Mouse (Mus musculus): Measurements from ENCODE around the gene Gm20695. TPM values are rescaled to one million over a fixed set of nuclear protein-coding genes. Genes with fewer than 3 reads are reported as not detected.
A peak's percentile ranks its signal among the peaks of the same experiment; 100 is the strongest.

The Gm20695 gene
- polyA plus RNA-seq, 1 experiment from 2014 or later = 3.9 TPM

- ATAC-seq (no peak), DNase-seq (no peak)
- peaks cover 15% of the 10 kb centered on the region for H3K36me3 ChIP-seq (replicated peaks; ENCODE audit: insufficient read depth, low read length)
- H3K9me3 ChIP-seq (ENCODE audit: low read length) = no peaks in the 10 kb centered on the region
- TF ChIP-seq EP300 (IDR thresholded peaks at IDR 0.05; ENCODE audit: low read depth) (no peak), CTCF (IDR thresholded peaks at IDR 0.05; ENCODE audit: low read depth) (no peak)
- H3K4me2 ChIP-seq (ENCODE audit: low read depth, low read length) = no peak overlapping the region
- no peak overlapping the region for H3K4me3 ChIP-seq (ENCODE audit: low read depth, low read length)
- H3K4me1 ChIP-seq (ENCODE audit: insufficient read depth) = peaks cover 19% of the 10 kb centered on the region
- no peak overlapping the region for H3K27ac ChIP-seq (ENCODE audit: low read depth)
- WGBS (ENCODE audit: insufficient replicate concordance) = 89% methylated on average over 14 of the region's 14 CpGs
- H3K27me3 ChIP-seq (ENCODE audit: insufficient read depth, low read length) = no peaks in the 10 kb centered on the region
- H3K9ac ChIP-seq (replicated peaks) = no peak overlapping the region
These were observed 7.3 kb downstream of the Gm20695 start for GRCm38 (mm10) chr16:3891621-3892295.

GRCm38 (mm10) chr16:3893739-3894138 lies 9.3 kb downstream of the Gm20695 start:
- Histone ChIP-seq H3K36me3 (replicated peaks; ENCODE audit: insufficient read depth, low read length) (peaks cover 29% of the 10 kb centered on the region), H3K9me3 (ENCODE audit: low read length) (no peaks in the 10 kb centered on the region), H3K4me3 (ENCODE audit: low read depth, low read length) (no peak overlapping the region), H3K27ac (ENCODE audit: low read depth) (peak overlapping the region; percentile 88; the same call in 1 of the 2 replicates), H3K9ac (replicated peaks) (no peak overlapping the region), H3K4me2 (ENCODE audit: low read depth, low read length) (peak overlapping the region; percentile 47), H3K27me3 (ENCODE audit: insufficient read depth, low read length) (no peaks in the 10 kb centered on the region), H3K4me1 (ENCODE audit: insufficient read depth) (peaks cover 12% of the 10 kb centered on the region)
- no peak for ATAC-seq
- WGBS (ENCODE audit: insufficient replicate concordance) = 55% methylated on average over 3 of the region's 3 CpGs
- TF ChIP-seq EP300 (IDR thresholded peaks at IDR 0.05; ENCODE audit: low read depth) (no peak), CTCF (IDR thresholded peaks at IDR 0.05; ENCODE audit: low read depth) (no peak)
- DNase-seq = no peak

GRCm38 (mm10) chr16:3895173-3895792 lies 10.8 kb downstream of the Gm20695 start:
- peaks cover 12% of the 10 kb centered on the region for H3K4me1 ChIP-seq (ENCODE audit: insufficient read depth)
- ATAC-seq (peak; percentile 88), DNase-seq (peak; percentile 68)
- whole genome bisulfite sequencing (ENCODE audit: insufficient replicate concordance) = 30% methylated on average over 9 of the region's 9 CpGs
- TF ChIP-seq EP300 (IDR thresholded peaks at IDR 0.05; ENCODE audit: low read depth) (peak; percentile 61; the same call in 1 of the 2 replicates), CTCF (IDR thresholded peaks at IDR 0.05; ENCODE audit: low read depth) (no peak)
- H3K4me2 ChIP-seq (ENCODE audit: low read depth, low read length) = peak overlapping the region; percentile 47
- H3K9ac ChIP-seq (replicated peaks) = peak overlapping the region; percentile 7; the same call in 1 of the 2 replicates
- peak overlapping the region; percentile 8 for H3K4me3 ChIP-seq (ENCODE audit: low read depth, low read length)
- no peaks in the 10 kb centered on the region for H3K9me3 ChIP-seq (ENCODE audit: low read length)
- peaks cover 45% of the 10 kb centered on the region for H3K36me3 ChIP-seq (replicated peaks; ENCODE audit: insufficient read depth, low read length)
- peak overlapping the region; percentile 88 for H3K27ac ChIP-seq (ENCODE audit: low read depth)
- H3K27me3 ChIP-seq (ENCODE audit: insufficient read depth, low read length) = no peaks in the 10 kb centered on the region

- H3K36me3 ChIP-seq (replicated peaks; ENCODE audit: insufficient read depth, low read length) = peaks cover 52% of the 10 kb centered on the region
- DNase-seq (no peak), ATAC-seq (no peak)
- 68% methylated on average over 6 of the region's 6 CpGs for WGBS (ENCODE audit: insufficient replicate concordance)
- no peak overlapping the region for H3K9ac ChIP-seq (replicated peaks)
- H3K4me3 ChIP-seq (ENCODE audit: low read depth, low read length) = no peak overlapping the region
- no peaks in the 10 kb centered on the region for H3K27me3 ChIP-seq (ENCODE audit: insufficient read depth, low read length)
- peak overlapping the region; percentile 88; the same call in 1 of the 2 replicates for H3K27ac ChIP-seq (ENCODE audit: low read depth)
- peaks cover 12% of the 10 kb centered on the region for H3K4me1 ChIP-seq (ENCODE audit: insufficient read depth)
- no peaks in the 10 kb centered on the region for H3K9me3 ChIP-seq (ENCODE audit: low read length)
- TF ChIP-seq EP300 (IDR thresholded peaks at IDR 0.05; ENCODE audit: low read depth) (no peak), CTCF (IDR thresholded peaks at IDR 0.05; ENCODE audit: low read depth) (no peak)
- peak overlapping the region; percentile 47 for H3K4me2 ChIP-seq (ENCODE audit: low read depth, low read length)
These were observed 11.6 kb downstream of the Gm20695 start for GRCm38 (mm10) chr16:3896046-3896445.

GRCm38 (mm10) chr16:3896553-3896952 lies 12.1 kb downstream of the Gm20695 start:
- WGBS (ENCODE audit: insufficient replicate concordance) = 76% methylated on average over 1 of the region's 1 CpGs
- Histone ChIP-seq H3K36me3 (replicated peaks; ENCODE audit: insufficient read depth, low read length) (peaks cover 57% of the 10 kb centered on the region), H3K27me3 (ENCODE audit: insufficient read depth, low read length) (no peaks in the 10 kb centered on the region), H3K4me1 (ENCODE audit: insufficient read depth) (peaks cover 12% of the 10 kb centered on the region), H3K4me3 (ENCODE audit: low read depth, low read length) (no peak overlapping the region), H3K9me3 (ENCODE audit: low read length) (no peaks in the 10 kb centered on the region), H3K4me2 (ENCODE audit: low read depth, low read length) (no peak overlapping the region), H3K27ac (ENCODE audit: low read depth) (no peak overlapping the region; the same call in 1 of the 2 replicates), H3K9ac (replicated peaks) (no peak overlapping the region)
- no peak for ATAC-seq
- no peak for DNase-seq
- TF ChIP-seq CTCF (IDR thresholded peaks at IDR 0.05; ENCODE audit: low read depth) = no peak
- no peak for TF ChIP-seq EP300 (IDR thresholded peaks at IDR 0.05; ENCODE audit: low read depth)

GRCm38 (mm10) chr16:3907471-3907870 lies 23.0 kb downstream of the Gm20695 start:
- DNase-seq (no peak), ATAC-seq (no peak)
- 77% methylated on average over 2 of the region's 2 CpGs for WGBS (ENCODE audit: insufficient replicate concordance)
- H3K36me3 ChIP-seq (replicated peaks; ENCODE audit: insufficient read depth, low read length) = peaks cover 35% of the 10 kb centered on the region
- H3K4me2 ChIP-seq (ENCODE audit: low read depth, low read length) = no peak overlapping the region
- no peak overlapping the region for H3K27ac ChIP-seq (ENCODE audit: low read depth)
- no peaks in the 10 kb centered on the region for H3K27me3 ChIP-seq (ENCODE audit: insufficient read depth, low read length)
- H3K9me3 ChIP-seq (ENCODE audit: low read length) = no peaks in the 10 kb centered on the region
- H3K9ac ChIP-seq (replicated peaks) = no peak overlapping the region
- H3K4me3 ChIP-seq (ENCODE audit: low read depth, low read length) = no peak overlapping the region
- H3K4me1 ChIP-seq (ENCODE audit: insufficient read depth) = peaks cover 7% of the 10 kb centered on the region; the same call in 1 of the 2 replicates
- TF ChIP-seq EP300 (IDR thresholded peaks at IDR 0.05; ENCODE audit: low read depth) (no peak), CTCF (IDR thresholded peaks at IDR 0.05; ENCODE audit: low read depth) (no peak)
